Mouse (Mus musculus): ENCODE measurements around the gene Pigr.

The Pigr gene

GRCm38 (mm10) chr1:130877889-130878614, 51.6 kb downstream of the Pigr start:
- peak in 1 of 2 experiments; percentile 68 for DNase-seq (ENCODE audit: low spot score in 2 of 2)

- DNase-seq (ENCODE audit: low spot score in 2 of 2) = no peak
These were observed 53.4 kb downstream of the Pigr start for GRCm38 (mm10) chr1:130879927-130880326.

GRCm38 (mm10) chr1:130883146-130883545, 56.7 kb downstream of the Pigr start:
- no peak for DNase-seq (ENCODE audit: low spot score in 2 of 2)

GRCm38 (mm10) chr1:130887354-130887753, 60.9 kb downstream of the Pigr start, which contains the start of gene Il24:
Il24 (minus strand) TSS chr1:130887454.
- DNase-seq (ENCODE audit: low spot score in 2 of 2) = no peak

- no peak for DNase-seq (ENCODE audit: low spot score in 2 of 2)
These were observed 66.0 kb downstream of the Pigr start for GRCm38 (mm10) chr1:130892446-130892845.

- no peak for DNase-seq (ENCODE audit: low spot score in 2 of 2)
These were observed 67.0 kb downstream of the Pigr start for GRCm38 (mm10) chr1:130893329-130894040.

- no peak for DNase-seq (ENCODE audit: low spot score in 2 of 2)
These were observed 68.0 kb downstream of the Pigr start for GRCm38 (mm10) chr1:130894468-130894867.

Measured in spleen, postnatal 4 days (tissue).